Mouse (Mus musculus) induced T-regulatory cell, adult 2 months (primary cell): ENCODE measurements around the gene Celf6.

ENCODE experiments used
- DNase-seq: peaks from one replicate; pipeline ENCODE4 v3.0.0-alpha.2; 2012; ENCODE audit warnings: low read depth

The Celf6 gene

DNA sequence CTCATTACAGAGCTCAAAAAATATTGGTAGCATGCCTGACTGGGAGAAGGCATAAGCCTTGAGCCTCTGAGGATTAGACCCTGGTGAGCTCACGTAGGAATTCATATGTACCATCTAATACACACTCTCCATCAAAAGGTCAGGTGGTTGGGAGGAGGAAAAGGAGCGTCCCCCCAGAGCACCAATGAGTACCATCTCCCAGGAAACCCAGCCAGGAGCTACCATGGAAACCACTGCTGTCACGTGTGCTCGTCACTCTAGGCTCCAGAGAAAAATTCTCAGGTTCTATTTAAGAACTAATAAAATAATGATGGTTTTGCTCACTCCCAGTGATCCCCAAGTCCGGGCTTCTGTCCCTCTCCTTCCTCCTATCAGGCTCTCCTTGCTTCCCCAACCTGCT is 10.5 kb downstream of the Celf6 start:
- DNase-seq = no peak

DNA sequence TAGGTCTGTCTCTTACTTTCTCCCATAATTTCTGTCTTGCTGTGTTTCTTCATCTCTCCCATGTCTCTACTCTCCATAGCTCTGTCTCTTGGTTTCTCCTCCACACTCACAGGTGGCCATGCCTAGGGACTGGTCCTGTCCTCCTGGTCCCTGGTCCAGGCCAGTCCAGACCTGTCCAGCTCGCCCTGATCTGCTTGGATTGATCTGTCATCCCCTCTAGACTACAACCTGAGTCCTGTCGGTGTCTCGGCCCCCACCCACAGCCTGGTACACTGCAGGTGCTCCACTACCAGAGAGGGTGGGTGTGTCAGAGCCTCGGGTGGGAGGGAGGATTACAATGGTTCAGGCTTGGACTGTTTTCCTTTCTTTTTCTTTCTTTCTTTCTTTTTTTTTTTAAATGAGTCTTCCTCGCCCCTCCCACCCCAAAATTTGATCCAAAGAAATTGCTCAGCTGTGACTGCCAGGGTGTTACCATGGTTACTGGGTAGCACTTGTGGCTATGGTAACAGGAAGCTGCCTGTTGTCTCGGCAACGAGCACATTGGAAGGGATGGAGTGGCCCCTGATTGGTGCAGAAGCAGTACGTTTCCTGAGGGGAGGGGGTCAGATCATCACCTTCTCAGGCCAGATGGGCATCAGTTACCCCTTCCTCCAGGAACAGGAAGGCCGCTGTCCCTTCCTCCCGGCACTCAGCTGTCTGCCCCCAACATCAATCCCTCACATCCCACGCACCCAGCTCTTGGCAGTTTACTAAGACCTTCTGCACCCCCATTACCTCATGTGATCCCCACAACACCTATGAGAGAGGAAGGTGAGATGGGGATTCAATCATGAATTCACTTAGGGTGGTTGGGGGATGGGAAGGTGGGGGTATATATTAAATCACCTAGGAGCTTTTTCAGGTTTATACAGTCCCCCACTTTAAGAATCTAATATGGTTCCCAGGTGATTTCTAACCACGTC is 11.3 kb downstream of the Celf6 start:
- peak; percentile 31 for DNase-seq

DNA sequence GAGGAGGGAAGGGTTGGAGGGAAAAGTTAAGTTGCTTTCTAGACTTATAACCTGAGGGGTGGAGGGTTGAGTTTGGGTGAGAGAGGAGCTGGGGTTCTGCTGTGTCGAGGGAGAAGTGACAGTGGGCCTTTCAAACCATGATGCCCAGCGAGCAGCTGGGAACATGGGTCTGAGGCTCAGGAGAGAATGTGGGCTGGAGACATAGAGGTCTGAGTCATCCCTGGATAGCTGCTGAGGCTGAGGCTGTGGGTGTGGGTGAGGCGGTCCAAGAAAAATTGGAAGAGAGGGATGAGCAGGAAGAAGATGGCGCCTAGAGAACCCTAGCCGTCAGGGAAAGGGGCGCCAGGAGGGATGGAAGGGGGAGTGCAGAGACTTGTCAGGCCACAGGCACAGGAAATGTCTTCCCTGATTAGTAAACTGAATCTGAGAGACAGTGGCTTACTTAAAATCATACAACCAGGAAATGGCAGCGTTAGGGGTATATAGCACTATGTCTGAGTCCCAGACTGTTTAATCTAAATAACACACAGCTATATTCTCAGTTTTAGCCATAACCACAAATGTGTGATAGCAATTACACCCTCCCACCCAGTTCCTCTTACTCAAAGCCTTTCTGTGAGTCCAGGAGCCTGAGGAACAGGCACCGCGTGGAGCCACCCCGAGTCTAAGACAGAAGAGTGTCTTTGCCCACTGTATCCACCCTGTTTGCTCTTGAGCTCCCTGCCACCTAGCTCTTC is 12.2 kb downstream of the Celf6 start:
- DNase-seq = no peak

DNA sequence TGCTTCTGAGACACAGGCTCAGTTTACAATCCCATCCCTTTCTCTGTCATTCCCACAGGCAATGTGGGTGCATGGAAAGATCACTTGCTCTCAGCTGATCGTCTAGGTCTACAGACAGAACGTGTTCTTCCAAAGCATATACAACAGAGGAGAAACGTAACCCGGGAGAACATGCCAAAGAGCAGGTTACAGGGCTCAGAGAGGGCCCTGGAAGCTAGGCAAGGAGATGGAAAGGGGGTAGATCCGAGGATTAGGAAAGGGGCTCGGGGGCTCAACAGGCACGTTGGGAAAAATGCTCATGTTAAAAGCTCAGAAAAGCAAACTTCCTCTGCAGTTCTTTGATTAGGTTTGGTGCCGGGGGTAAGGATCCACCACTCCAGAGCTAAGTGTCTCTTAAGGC is 23.9 kb downstream of the Celf6 start:
- no peak for DNase-seq

DNA sequence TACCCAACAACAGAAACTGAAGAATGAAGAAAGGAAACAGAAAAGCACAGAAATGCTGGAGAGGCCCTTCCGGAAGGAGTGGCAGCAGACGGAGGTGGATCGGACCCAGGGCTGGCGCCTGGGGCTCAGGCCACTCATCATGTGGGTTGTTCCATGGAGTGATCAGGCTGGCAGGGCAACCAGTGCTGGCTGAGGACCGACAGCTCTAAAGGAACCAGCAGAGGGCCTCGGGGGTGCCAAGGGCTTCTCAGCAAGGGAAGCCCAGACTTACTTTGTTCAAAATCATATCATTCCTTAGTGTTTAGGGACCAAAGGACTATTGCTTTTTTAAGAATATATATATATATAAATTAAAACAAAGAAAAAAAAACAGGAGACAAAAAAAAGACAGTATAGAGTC is 28.2 kb downstream of the Celf6 start:
- no peak for DNase-seq

DNA sequence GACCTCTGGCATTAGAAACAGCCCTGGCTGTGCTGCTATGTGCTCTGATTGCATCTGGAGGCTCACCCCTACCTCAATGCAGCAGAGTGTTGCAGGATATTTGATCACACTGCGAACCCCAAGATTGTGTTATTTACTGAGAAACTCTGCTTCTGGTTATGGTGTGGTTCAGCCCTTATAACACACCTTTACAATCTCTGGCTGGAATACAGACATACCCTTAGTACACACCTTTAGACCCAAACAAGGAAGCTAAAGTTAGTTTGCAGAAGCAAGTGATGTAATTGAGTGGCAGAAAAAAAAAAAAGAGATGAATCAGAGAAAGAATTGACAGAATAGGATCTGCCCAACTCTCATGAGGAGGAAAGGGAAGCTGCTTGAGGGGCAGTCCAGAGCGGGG is 33.2 kb downstream of the Celf6 start:
- no peak for DNase-seq

DNA sequence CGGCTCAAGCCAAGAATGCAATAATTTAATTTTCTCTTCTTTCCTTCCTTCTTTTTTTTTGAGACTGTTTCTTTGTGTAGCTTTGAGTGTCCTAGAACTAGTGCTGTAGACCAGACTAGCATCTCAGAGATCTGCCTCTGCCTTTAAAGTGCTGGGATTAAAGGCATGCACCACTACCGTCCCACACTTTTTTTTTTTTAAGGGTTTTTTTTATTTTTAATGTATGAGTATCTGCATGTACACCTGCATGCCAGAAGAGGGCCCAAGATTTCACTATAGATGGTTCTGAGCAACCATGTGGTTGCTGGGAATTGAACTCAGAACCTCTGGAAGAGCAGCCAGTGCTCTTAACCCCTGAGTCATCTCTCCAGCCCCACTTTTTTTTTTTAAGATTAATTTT is 38.1 kb downstream of the Celf6 start:
- DNase-seq = peak; percentile 12

DNA sequence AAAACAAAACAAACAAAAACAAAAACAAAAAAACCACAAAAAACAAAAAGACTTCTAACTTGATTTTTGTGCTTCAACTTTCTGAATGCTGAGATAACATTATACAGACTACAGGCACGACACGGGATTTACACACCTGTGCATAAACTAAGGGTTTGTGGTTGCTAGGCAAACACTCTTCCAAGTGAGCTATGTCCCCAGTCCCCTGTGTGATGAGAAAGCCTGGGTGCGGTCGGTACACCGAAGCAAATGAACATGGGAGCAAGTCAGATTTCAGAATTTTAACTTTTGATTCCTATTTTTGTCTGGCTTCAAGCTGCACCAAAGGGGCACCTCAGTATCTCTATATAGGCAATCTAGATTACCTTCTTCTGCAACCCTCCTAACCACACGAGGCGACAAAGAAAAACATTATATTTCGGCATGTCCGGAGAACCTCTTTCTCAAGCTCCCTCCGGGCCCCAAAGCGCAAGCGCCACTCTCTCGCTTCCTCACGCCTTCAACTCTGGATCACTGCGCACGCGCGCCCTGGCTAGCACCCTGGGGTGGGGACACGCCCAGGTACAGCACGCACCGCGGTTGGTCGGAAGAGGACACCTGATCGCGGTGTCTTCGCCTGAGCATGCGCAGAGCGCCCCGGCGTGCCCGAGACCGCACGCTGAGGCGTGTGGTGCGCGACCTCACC is 39.0 kb downstream of the Celf6 start, which contains the start of gene Parp6:
Gene Parp6, plus strand, starts transcription at position 663 of the 685 bp plus-strand sequence.
- peak; percentile 100 for DNase-seq

DNA sequence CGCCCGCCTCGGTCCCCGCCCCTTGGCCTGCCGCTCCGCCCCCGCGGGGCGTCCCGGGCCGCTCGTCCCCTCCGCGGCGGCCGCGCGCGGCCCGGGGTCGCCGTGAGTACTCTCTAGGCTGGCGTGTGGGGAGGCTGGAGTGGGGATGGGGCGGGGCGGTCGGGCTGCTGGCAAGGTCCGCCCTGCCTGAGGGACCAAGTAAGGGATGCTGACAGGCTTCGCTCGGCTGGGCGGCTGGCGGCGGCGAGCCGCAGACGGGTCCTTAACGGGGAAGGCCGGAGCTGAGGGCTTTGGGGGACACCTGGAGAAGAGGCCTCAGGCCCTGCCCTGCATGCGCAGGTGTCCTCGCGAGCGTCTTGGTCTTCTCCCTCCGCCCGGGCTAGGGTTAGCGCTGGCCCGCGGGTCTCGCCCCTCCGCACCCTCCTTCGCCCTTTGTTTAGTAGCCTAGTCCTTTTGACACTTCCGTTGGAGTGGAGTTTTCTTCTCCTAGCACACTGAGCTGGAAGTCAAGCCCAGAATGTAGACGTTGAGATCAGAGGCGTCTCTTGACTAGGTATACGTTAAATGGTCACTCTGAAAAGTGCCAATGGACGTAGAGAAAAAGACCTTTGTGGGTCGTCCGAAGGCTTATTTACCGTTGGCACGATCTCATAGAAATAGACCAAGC is 39.7 kb downstream of the Celf6 start:
- DNase-seq = no peak

DNA sequence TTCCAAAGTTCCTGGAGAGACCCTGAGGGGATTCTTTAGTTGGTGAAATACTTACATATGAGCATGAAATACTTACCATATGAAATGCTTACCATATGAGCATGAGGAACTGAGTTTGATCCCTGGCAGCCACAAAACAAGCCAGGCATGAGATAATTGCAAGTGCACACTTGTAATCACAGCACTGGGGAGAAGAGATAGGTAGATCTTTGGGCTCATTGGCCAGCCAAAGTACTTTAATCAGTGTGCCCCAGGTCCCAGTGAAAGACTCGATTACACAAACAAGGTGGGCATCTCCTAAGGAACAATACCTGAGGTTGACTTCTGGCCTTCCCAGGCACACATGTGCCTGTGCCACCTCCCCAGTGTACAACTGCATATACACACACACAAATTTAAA is 60.7 kb downstream of the Celf6 start:
- no peak for DNase-seq

DNA sequence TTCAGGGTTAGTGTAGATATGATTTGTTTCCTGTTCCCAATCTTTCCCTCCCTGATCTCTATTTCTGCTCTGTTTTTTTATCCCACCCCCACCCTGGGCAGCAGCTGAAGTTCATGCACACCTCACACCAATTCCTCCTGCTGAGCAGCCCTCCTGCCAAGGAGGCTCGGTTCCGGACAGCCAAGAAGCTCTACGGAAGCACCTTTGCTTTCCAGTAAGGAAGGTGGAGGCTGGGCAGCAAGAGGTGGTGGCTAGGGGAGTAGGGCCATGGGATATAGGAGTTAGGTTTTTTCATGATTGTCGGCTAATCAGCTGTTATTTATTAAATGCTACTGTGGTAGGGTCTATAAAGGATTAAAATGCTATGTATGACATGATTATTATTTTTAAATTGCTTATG is 62.2 kb downstream of the Celf6 start:
- DNase-seq = no peak

DNA sequence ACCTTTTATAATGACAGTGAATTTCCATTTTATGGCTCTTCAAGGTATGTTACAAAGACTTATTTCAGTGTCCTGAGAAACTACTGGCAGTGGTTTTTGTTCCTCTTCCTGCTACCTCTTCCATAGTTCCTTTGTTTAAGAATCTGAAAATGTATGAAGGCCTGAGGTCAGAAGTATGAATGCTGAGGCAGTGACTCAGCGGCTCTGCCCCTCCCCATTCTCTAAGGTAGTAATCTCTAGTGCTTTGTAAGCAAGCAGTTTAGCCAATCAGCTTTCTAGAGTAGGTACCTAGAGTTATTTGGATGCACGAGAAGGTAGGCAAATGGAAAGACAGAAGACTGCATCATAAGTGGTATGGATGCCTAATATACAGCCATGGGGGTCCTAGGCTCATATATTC is 63.6 kb downstream of the Celf6 start:
- no peak for DNase-seq

DNA sequence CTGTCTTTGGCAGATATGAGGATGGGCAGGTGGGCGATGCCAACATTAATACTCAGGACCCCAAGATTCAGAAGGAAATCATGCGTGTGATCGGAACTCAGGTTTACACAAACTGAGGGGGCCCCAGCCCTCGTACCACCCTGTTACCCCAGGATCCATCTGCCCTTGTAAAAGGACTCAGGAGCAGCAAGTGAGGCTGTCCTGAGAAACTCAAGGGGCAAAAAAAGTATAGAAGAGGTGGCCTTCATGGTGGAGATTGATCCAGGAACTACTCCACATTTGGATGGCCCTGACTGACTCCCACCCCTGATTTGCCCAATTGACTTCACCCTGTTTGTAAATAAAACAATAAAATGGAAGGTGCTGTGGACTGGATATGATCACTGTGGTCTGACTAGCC is 72.2 kb downstream of the Celf6 start:
- no peak for DNase-seq

DNA sequence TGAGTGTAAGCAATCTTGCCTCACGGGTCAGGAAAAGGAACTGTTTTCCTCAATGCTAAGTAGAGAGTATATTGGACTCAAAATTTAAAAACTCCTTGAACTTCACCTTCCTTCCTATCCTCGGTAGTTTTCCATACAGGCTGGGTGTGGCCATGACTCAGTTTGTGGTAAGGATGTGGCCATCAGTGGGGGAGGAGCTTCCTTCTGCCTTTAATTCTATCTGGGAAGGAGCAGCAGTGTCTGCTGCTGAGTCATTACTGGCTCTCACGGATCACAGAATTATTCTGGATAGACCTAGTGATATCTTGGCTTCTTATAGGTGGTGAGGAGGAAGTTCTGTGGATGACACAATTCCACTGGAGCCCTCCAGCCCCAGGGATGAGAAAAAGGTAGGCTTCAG is 75.7 kb downstream of the Celf6 start:
- peak; percentile 34 for DNase-seq

DNA sequence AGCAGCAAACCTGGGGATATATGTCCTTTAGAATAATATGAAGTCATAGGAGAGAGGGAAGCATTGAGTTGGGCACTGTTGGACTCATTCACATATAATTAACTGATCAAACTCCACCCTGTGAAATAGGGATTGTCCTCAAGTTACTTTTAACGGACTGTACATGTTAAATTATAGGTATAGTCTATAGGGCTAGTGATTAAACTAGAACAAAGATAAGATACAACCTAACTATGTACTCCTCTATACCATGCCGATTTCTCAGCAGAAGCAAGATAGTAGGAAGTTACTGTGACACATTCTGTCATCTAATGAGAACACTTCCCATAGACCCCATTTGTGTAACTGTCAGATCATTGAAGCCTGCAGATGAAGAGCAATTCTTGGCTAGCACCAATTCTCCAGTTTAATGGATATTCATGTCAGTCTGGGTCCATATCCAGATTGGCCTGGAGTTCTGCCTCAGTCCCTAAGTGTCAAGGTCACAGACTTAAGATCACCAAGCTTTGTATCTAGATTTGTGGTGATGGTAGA is 76.8 kb downstream of the Celf6 start:
- DNase-seq = no peak

DNA sequence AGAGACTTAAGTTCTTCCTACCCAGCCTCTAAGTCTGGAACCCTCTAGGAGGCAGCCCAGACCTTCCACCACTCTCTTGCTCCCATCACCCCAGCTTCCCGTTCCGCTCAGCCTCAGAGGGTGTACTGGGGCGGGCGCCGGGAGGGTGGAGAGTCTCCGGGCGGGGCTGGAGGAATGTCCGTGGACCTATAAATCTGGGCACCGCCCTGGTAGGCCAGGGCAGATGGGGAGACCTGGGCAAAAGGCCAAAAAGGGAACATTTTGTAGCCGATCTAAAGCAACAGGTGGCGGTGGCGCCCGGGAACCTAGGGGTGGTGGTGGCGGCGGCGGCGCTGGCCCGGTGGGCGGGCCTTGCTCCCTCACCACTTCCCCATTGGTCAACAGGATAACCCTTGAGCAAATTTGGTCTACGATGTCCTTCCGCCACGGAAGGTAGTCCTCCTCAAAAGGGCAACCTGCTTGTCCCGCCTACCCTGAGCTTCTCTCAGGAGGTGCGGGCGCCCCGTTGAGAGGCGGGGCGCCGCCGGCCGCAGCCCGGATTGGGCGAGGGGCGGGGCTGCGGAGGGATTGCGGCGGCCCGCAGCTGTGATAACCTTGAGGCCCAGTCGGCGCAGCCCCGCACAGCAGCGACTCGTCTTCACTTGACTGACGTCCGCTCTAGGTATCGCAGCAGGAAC is 78.4 kb downstream of the Celf6 start, which contains the start of gene Pkm:
Gene Pkm, plus strand, starts transcription at position 411 of the 677 bp plus-strand sequence.
- peak; percentile 99 for DNase-seq
